Mouse (Mus musculus) olfactory bulb, adult 2 months (tissue): ENCODE data around the gene Sorcs3. TPM values are rescaled to one million over a fixed set of nuclear protein-coding genes. Genes with fewer than 3 reads are reported as not detected.

Source experiments
- H3K27ac ChIP-seq: fragments of 200-500 bp; 2 replicates; pipeline ENCODE4 v1.5.1; 2012; ENCODE audit warnings: low read depth, low read length; ENCODE audit not compliant: insufficient read depth
- H3K4me1 ChIP-seq: fragments of 200-500 bp; 2 replicates; pipeline ENCODE4 v1.6.1; 2012; ENCODE audit warnings: low read length; ENCODE audit not compliant: control insufficient read depth, insufficient read depth
- H3K4me3 ChIP-seq: fragments of 200-500 bp; 2 replicates; pipeline ENCODE4 v1.5.1; 2012; ENCODE audit warnings: mild to moderate bottlenecking, low read depth, low read length, moderate library complexity; ENCODE audit not compliant: insufficient read depth
- CTCF ChIP-seq: fragments of 200-500 bp; IDR thresholded peaks from 2 replicates; pipeline ENCODE4 v1.5.1; 2012; ENCODE audit warnings: low read depth, mild to moderate bottlenecking, low read length, moderate library complexity; ENCODE audit not compliant: insufficient read depth
- POLR2A ChIP-seq: fragments of 200-500 bp; IDR thresholded peaks from 2 replicates; pipeline ENCODE4 v1.6.1; 2012; ENCODE audit warnings: mild to moderate bottlenecking, low read depth, low read length, moderate library complexity; ENCODE audit not compliant: insufficient read depth
- whole genome bisulfite sequencing: fragments of 180-500 bp; shearing (Covaris S2); methylation state at CpG from one replicate; pipeline ENCODE4 v1.1.7; 2018; 5-methylcytosine and 5-hydroxymethylcytosine counted together
- polyA plus RNA-seq: library from polyadenylated mRNA; stranded (reverse); fragments of >200 nt; gene quantifications from 2 replicates; pipeline ENCODE4 v1.2.4, GENCODE M21; 2012; ENCODE audit warnings: low replicate concordance; ENCODE audit not compliant: missing spikeins, insufficient read depth, insufficient read length

Sorcs3 gene
- polyA plus RNA-seq, 1 experiment = not detected

- TF ChIP-seq POLR2A (no peak), CTCF (no peak)
- no peak overlapping the region for H3K4me3 ChIP-seq
- 69% methylated on average over 5 of the region's 5 CpGs for WGBS
- H3K4me1 ChIP-seq = peaks cover 3% of the 10 kb centered on the region; the same call in 1 of the 2 replicates
- H3K27ac ChIP-seq = no peak overlapping the region
These were observed 255.3 kb downstream of the Sorcs3 start for GRCm38 (mm10) chr19:48461141-48461540.

GRCm38 (mm10) chr19:48462426-48462825 lies 256.6 kb downstream of the Sorcs3 start:
- WGBS = 75% methylated on average over 3 of the region's 3 CpGs
- Histone ChIP-seq H3K27ac (no peak overlapping the region), H3K4me1 (peaks cover 3% of the 10 kb centered on the region; the same call in 1 of the 2 replicates), H3K4me3 (no peak overlapping the region)
- TF ChIP-seq CTCF (no peak), POLR2A (no peak)

- H3K4me1 ChIP-seq = peaks cover 3% of the 10 kb centered on the region; the same call in 1 of the 2 replicates
- no peak overlapping the region for H3K27ac ChIP-seq
- no peak for TF ChIP-seq POLR2A
- no peak overlapping the region for H3K4me3 ChIP-seq
- 78% methylated on average over 3 of the region's 3 CpGs for WGBS
These were observed 257.7 kb downstream of the Sorcs3 start for GRCm38 (mm10) chr19:48463494-48463893.

- TF ChIP-seq CTCF (no peak), POLR2A (no peak)
- H3K27ac ChIP-seq = no peak overlapping the region
- 72% methylated on average over 4 of the region's 4 CpGs for WGBS
These were observed 261.6 kb downstream of the Sorcs3 start for GRCm38 (mm10) chr19:48467471-48467870.

GRCm38 (mm10) chr19:48469791-48470410 lies 264.1 kb downstream of the Sorcs3 start:
- H3K4me1 ChIP-seq = no peaks in the 10 kb centered on the region
- 80% methylated on average over 4 of the region's 4 CpGs for WGBS
- H3K27ac ChIP-seq = no peak overlapping the region
- TF ChIP-seq CTCF (no peak), POLR2A (no peak)
- no peak overlapping the region for H3K4me3 ChIP-seq

More at GRCm38 (mm10) chr19:48467471-48467870, 261.6 kb downstream of the Sorcs3 start:
- Histone ChIP-seq H3K4me3 (no peak overlapping the region), H3K4me1 (peaks cover 3% of the 10 kb centered on the region; the same call in 1 of the 2 replicates)

- no peak overlapping the region for H3K27ac ChIP-seq
- 81% methylated on average over 5 of the region's 5 CpGs for WGBS
- no peaks in the 10 kb centered on the region for H3K4me1 ChIP-seq
- TF ChIP-seq POLR2A (no peak), CTCF (no peak)
- no peak overlapping the region for H3K4me3 ChIP-seq
These were observed 266.1 kb downstream of the Sorcs3 start for GRCm38 (mm10) chr19:48471927-48472326.

- H3K4me1 ChIP-seq = no peaks in the 10 kb centered on the region
- TF ChIP-seq POLR2A = no peak
- TF ChIP-seq CTCF = no peak
- 80% methylated on average over 6 of the region's 6 CpGs for WGBS
- H3K4me3 ChIP-seq = no peak overlapping the region
- no peak overlapping the region for H3K27ac ChIP-seq
These were observed 270.1 kb downstream of the Sorcs3 start for GRCm38 (mm10) chr19:48475784-48476410.

GRCm38 (mm10) chr19:48478864-48479263 lies 273.0 kb downstream of the Sorcs3 start:
- WGBS = 66% methylated on average over 2 of the region's 2 CpGs
- TF ChIP-seq CTCF (no peak), POLR2A (no peak)
- H3K4me3 ChIP-seq = no peak overlapping the region
- H3K4me1 ChIP-seq = peaks cover 4% of the 10 kb centered on the region; the same call in 1 of the 2 replicates
- no peak overlapping the region for H3K27ac ChIP-seq

- 58% methylated on average over 3 of the region's 3 CpGs for WGBS
- TF ChIP-seq POLR2A (no peak), CTCF (no peak)
- no peak overlapping the region for H3K27ac ChIP-seq
- no peak overlapping the region for H3K4me3 ChIP-seq
- peaks cover 4% of the 10 kb centered on the region; the same call in 1 of the 2 replicates for H3K4me1 ChIP-seq
These were observed 277.1 kb downstream of the Sorcs3 start for GRCm38 (mm10) chr19:48482946-48483345.

- no peaks in the 10 kb centered on the region for H3K4me1 ChIP-seq
- TF ChIP-seq CTCF (no peak), POLR2A (no peak)
- no peak overlapping the region for H3K4me3 ChIP-seq
- WGBS = 84% methylated on average over 3 of the region's 3 CpGs
- no peak overlapping the region for H3K27ac ChIP-seq
These were observed 285.3 kb downstream of the Sorcs3 start for GRCm38 (mm10) chr19:48491111-48491510.
